14 mouse cellular contexts compared by ENCODE assay signal in genomic region chr11:31850156-31850775, GRCm38 (mm10). TPM values are rescaled to one million over a fixed set of nuclear protein-coding genes. Genes with fewer than 3 reads are reported as not detected.
DNase-seq lines count a peak whose midpoint lies in the region; TF ChIP-seq lines count a peak whose summit lies in the region.
"Had no signal": no experiment of that assay in that cellular context is flagged by ENCODE, and none has a peak within 500 bp of the region (broad histone marks: within the 10 kb centered on the region; RNA-seq: fewer than 3 reads in every experiment).

No protein-coding gene starts in this region.

- H3K27ac ChIP-seq in heart, adult 2 months, result no peak overlapping the region
- H3K27ac ChIP-seq: heart, embryonic 15.5 days; hindbrain, embryonic 14.5 days; lung, embryonic 15.5 days; midbrain, embryonic 10.5 days; stomach, embryonic 15.5 days had no signal

- no peaks in the 10 kb centered on the region for H3K79me2 ChIP-seq in heart, adult 2 months (replicated peaks; ENCODE audit: control insufficient read depth, insufficient read depth, low read length)

- peak; percentile 71 for DNase-seq in heart, adult 11 months
- DNase-seq in heart, adult 2 months, result no peak
- peak; percentile 19 for DNase-seq in testis, postnatal 10 days (ENCODE audit: low spot score)
- DNase-seq in testis, postnatal 14 days (ENCODE audit: low spot score), result no peak
- peak; percentile 50 to 66 for DNase-seq in cerebellum, postnatal 36 days
- DNase-seq in left cerebral cortex, adult 18-20 months (ENCODE audit: low spot score in 2 of 2), result no peak
- DNase-seq in urinary bladder, postnatal 25 days (ENCODE audit: low spot score), result no peak
- DNase-seq in right cerebral cortex, postnatal 10 days (ENCODE audit: low spot score in 2 of 2), result no peak
- DNase-seq: B cell, adult 2 months had no signal

- no peak for TF ChIP-seq POLR2A in heart, adult 2 months (IDR thresholded peaks at IDR 0.05; ENCODE audit: insufficient read depth, low read depth, low read length)

- no peaks in the 10 kb centered on the region for H3K27me3 ChIP-seq in heart, adult 2 months (ENCODE audit: control insufficient read depth, insufficient read depth, low read length)
- H3K27me3 ChIP-seq: heart, embryonic 15.5 days; lung, embryonic 15.5 days; stomach, embryonic 15.5 days had no signal

- H3K4me3 ChIP-seq in heart, adult 2 months, result no peak overlapping the region
- H3K4me3 ChIP-seq: heart, embryonic 15.5 days; lung, embryonic 15.5 days; midbrain, embryonic 10.5 days; stomach, embryonic 15.5 days had no signal

- WGBS in heart, adult 2 months, result 63% methylated on average over 3 of the region's 3 CpGs

- H3K9ac ChIP-seq in heart, adult 2 months (ENCODE audit: low read depth, low read length), result no peak overlapping the region
- H3K9ac ChIP-seq: heart, embryonic 15.5 days; hindbrain, embryonic 14.5 days; lung, embryonic 15.5 days; stomach, embryonic 15.5 days had no signal

- H3K4me1 ChIP-seq in heart, adult 2 months (ENCODE audit: control insufficient read depth, insufficient read depth, low read length), result no peaks in the 10 kb centered on the region
- H3K4me1 ChIP-seq: stomach, embryonic 15.5 days had no signal

- H3K36me3 ChIP-seq in heart, adult 2 months (ENCODE audit: control insufficient read depth, insufficient read depth, low read length), result no peaks in the 10 kb centered on the region
- H3K36me3 ChIP-seq: heart, embryonic 15.5 days; lung, embryonic 15.5 days; midbrain, embryonic 10.5 days; stomach, embryonic 15.5 days had no signal

- TF ChIP-seq CTCF in heart, adult 2 months (IDR thresholded peaks at IDR 0.05), result no peak

- TF ChIP-seq EP300 in heart, adult 2 months (IDR thresholded peaks at IDR 0.05; ENCODE audit: insufficient read depth, low read depth, low read length), result no peak

- intact Hi-C loops in heart, adult 2 months (cut with DNase I), result no loop called here

RNA-seq across cellular contexts. Expression of gene Cpeb4, which starts 21.7 kb away (rescaled TPM):
- 10 to 100 TPM; 83.4 to 97.3 TPM for total RNA-seq in heart, adult 2 months (2021)
- polyA plus RNA-seq in heart, adult 2 months (2012; rRNA removed), result 15.3 and 29.5 TPM in 2 replicates
- 100 to 1,000 TPM; 145 to 152 TPM for total RNA-seq in left cerebral cortex, adult 18-20 months (2021)

Comparison
In these comparisons a context has a peak if more than half of its experiments do, and no peak if none do; other contexts are left out.
1. DNase-seq: peak in heart, adult 11 months (single experiment), testis, postnatal 10 days (single experiment) and cerebellum, postnatal 36 days (2 of 2); none in heart, adult 2 months (0 of 2), testis, postnatal 14 days (single experiment), left cerebral cortex, adult 18-20 months (0 of 2), urinary bladder, postnatal 25 days (single experiment) and right cerebral cortex, postnatal 10 days (0 of 2).